Mouse (Mus musculus): ENCODE data around the gene Barhl2.
A peak's percentile ranks its signal among the peaks of the same experiment; 100 is the strongest.

Barhl2 gene

GRCm38 (mm10) chr5:106457986-106458476, at the start of gene Barhl2:
TSS of gene Barhl2 (minus strand) at chr5:106458166.
- no peak for DNase-seq (ENCODE audit: low spot score in 2 of 2)

GRCm38 (mm10) chr5:106506061-106506460, 48.1 kb upstream of the Barhl2 start:
- no peak for DNase-seq (ENCODE audit: low spot score in 2 of 2)

GRCm38 (mm10) chr5:106502684-106503545, 44.9 kb upstream of the Barhl2 start:
- DNase-seq (ENCODE audit: low spot score in 2 of 2) = no peak

- no peak for DNase-seq (ENCODE audit: low spot score in 2 of 2)
Measured at GRCm38 (mm10) chr5:106502271-106502670, 44.3 kb upstream of the Barhl2 start.

GRCm38 (mm10) chr5:106491771-106492170, 33.8 kb upstream of the Barhl2 start:
- no peak for DNase-seq (ENCODE audit: low spot score in 2 of 2)

GRCm38 (mm10) chr5:106472105-106472500, 14.1 kb upstream of the Barhl2 start:
- DNase-seq (ENCODE audit: low spot score in 2 of 2) = no peak

DNA sequence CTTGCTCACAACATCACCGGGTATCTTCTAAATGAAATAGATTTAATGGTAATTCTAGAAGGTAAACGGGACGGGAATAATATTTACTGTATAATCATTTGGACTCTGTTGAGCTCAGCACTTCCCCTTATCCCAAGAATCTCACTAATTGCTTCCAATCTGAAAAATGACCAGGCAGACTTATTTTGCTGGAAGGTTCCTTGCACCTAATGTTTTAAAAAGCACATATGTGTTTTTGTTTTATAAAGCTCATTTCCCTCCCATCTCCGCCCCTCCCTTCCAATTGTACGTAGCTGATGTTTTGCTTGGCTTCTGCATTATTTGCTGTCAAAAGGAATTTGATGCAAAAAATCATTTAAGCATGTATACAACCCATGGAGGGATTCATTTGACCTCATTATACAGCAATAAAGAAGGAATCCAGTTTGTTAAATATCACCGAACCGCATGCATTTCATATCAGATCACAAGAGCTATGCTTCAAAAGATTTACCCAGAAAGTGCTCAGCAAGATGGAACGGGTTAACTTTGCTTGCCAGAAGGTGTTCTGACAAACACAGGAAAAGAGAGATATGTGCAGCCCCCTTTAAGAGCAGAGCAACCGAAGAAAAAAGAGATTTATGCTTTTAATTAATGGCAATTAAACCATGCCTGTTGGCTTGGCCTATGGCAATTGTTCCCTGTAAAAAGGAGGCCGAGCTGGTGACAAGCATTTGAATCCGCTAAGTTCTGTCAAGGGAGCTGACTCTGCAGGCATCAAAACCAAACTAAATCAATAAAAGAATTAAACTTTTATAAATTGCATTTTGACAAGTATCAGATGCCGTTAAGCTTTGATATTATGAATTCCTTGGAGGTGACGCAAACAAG, 13.5 kb upstream of the Barhl2 start:
- no peak for DNase-seq (ENCODE audit: low spot score in 2 of 2)

GRCm38 (mm10) chr5:106465129-106465790, 7.3 kb upstream of the Barhl2 start:
- DNase-seq (ENCODE audit: low spot score in 2 of 2) = no peak

DNA sequence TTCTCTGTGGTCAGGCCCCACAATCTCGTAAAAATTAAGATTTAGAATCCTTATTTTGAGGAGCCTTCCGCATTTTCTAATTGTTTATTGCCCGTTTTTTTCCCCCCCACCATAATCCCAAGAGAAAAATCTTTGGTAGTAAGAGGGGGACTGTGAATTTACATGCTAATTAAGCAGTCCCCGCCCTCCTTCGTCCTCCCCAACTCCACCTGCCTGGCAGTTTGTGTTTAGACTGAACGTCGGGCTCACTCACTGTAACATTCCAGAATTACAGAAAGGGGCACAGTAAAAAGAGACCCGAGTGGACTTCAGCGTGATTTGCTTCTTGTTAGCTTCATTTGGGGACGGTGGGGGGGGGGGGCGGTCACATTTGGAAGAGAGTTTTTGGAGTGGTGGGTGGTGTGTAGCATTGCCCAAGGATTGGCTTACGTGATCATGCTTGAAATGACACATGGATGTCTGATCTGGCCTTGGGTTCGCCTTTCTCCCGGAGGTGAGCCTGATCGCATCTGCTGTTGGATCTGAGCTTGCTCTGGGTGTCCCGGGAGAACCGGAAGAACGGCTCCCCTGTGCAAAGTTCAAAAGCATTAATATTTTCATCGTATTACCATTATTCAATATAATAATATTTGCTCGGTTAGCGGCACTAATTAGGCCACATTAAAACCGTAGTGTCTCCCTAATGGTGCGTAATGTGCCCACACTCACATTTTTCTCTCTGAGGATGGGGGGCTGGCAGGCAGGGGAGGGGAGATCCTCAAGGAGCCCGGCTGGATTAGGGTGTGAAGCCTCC, 6.6 kb upstream of the Barhl2 start:
- no peak for DNase-seq (ENCODE audit: low spot score in 2 of 2)

GRCm38 (mm10) chr5:106463661-106464191, 5.8 kb upstream of the Barhl2 start:
- DNase-seq (ENCODE audit: low spot score in 2 of 2) = peak in 1 of 2 experiments; percentile 62

- peak in 1 of 2 experiments; percentile 72 for DNase-seq (ENCODE audit: low spot score in 2 of 2)
Measured at GRCm38 (mm10) chr5:106461913-106462312, 3.9 kb upstream of the Barhl2 start.

- DNase-seq (ENCODE audit: low spot score in 2 of 2) = no peak
Measured at GRCm38 (mm10) chr5:106461431-106461830, 3.5 kb upstream of the Barhl2 start.

DNA sequence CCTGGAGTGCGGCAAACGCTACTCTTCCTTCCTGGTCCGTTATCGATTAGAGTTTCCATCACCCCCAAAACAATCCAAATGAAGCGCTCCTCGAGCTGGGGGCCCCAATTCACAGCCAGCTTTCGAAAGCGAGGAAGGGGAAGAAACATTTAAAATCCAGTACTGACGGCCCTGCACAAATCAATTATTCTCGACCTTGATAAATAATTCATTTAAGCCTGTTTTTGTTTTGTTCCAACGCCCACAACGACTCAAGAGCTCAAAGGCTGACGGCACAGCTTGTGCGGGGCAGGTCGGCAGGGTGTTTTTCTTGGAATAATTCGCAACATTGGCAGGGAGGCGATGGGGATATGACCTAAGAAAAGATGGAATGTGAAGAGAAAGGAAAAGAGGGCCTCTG, 2.6 kb upstream of the Barhl2 start:
- no peak for DNase-seq (ENCODE audit: low spot score in 2 of 2)

DNA sequence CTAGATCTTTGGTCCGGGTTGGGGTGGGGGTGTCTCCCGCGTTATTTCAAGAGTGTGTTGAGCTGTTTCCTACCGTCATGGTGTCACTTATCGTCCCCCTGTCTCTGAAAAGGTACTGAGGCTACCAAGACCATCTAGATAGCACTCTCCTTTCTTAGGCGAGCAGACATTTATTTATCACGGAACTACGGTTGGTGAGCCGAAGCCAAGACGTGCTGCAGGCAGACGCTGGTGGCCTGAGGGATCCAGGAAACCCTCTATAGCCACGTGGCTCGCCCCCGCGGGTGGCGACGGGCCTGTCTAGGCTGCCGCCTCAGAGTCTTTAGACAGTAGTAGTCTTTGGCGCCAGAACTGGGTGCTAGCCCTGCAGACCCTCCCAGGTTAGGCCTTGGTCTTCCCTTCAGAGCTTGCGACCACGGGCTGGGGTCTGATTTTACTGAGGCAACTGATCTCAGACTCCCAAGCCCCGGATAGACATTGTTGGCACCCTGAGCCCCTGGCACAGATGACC, 2.1 kb upstream of the Barhl2 start:
- DNase-seq (ENCODE audit: low spot score in 2 of 2) = peak in 1 of 2 experiments; percentile 29

GRCm38 (mm10) chr5:106459120-106459641, 1.2 kb upstream of the Barhl2 start:
- peak in 1 of 2 experiments; percentile 35 for DNase-seq (ENCODE audit: low spot score in 2 of 2)

- DNase-seq (ENCODE audit: low spot score in 2 of 2) = peak in 1 of 2 experiments; percentile 74
Measured at GRCm38 (mm10) chr5:106458477-106459119, 632 bp upstream of the Barhl2 start.

GRCm38 (mm10) chr5:106457111-106457925, 648 bp downstream of the Barhl2 start:
- peak in 1 of 2 experiments; percentile 26 for DNase-seq (ENCODE audit: low spot score in 2 of 2)

DNA sequence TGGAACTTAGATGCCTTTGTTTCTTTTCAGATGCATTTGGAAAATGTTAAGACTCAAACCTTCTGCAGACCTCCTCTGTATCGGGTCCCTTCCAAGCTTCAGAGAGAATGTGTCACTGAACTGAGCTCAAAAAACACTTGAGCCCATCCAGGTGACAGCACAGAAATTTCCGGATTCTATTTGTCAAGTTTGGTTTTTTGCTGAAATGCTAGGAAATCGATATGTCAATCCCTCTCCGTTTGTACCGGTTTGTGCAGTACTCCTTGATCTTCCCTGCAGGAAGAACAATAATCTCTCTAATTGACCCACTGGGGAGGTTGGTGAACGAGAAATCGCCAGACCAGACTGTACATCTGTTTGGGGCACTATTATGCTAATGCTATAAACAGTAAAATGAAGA, 2.0 kb downstream of the Barhl2 start:
- no peak for DNase-seq (ENCODE audit: low spot score in 2 of 2)
